Mouse (Mus musculus) hematopoietic stem cell, adult 5-6 weeks (primary cell): ENCODE data around the gene Nlk. TPM values are rescaled to one million over a fixed set of nuclear protein-coding genes. Genes with fewer than 3 reads are reported as not detected.
A peak's percentile ranks its signal among the peaks of the same experiment; 100 is the strongest.

Experiments
- ATAC-seq, 2 experiments: fragments of 125-278 bp in 1 of 2; replicated peaks in 1 of 2; 2 replicates each; pipeline ENCODE4 v1.8.0; 2016 to 2017; ENCODE audit warnings: inconsistent platforms in 2 of 2, mild to moderate bottlenecking in 2 of 2, moderate number of reproducible peaks in 2 of 2, low read depth in 1 of 2, moderate TSS enrichment in 1 of 2; ENCODE audit not compliant: low FRiP score in 2 of 2, poor library complexity in 2 of 2, severe bottlenecking in 2 of 2, insufficient read depth in 1 of 2, low TSS enrichment in 1 of 2
- total RNA-seq: library from RNA; stranded (forward); fragments of 172-1452, 232-1000 nt; gene quantifications from 2 replicates; pipeline ENCODE4 v1.2.3, GENCODE M21; 2017

Nlk gene
- total RNA-seq, 1 experiment from 2014 or later, result 23.8 TPM

- ATAC-seq, result no peak
Measured at GRCm38 (mm10) chr11:78571441-78571840, 125.7 kb downstream of the Nlk start.

GRCm38 (mm10) chr11:78569806-78570205 lies 127.4 kb downstream of the Nlk start:
- ATAC-seq, result no peak

GRCm38 (mm10) chr11:78568827-78569226 lies 128.3 kb downstream of the Nlk start:
- no peak for ATAC-seq

DNA sequence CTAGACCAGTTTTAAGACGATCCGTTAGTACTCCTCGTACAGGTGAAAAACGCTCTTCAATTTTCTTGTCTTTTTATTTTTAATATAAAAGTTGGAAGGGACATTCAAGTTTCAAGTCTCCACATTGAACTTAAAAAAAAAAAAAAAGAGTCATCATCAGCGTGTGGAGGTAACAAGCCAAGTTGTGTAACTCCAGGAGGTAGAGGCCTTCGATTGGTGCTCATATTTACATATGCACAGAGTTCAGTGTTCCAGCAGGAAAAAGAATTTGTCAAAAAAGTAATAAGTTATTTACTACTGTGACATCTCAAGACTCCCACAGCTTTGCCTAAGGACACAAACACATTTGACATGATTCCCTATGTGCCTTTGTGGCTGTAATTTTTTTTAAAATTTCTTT lies 129.6 kb downstream of the Nlk start:
- ATAC-seq, result no peak

DNA sequence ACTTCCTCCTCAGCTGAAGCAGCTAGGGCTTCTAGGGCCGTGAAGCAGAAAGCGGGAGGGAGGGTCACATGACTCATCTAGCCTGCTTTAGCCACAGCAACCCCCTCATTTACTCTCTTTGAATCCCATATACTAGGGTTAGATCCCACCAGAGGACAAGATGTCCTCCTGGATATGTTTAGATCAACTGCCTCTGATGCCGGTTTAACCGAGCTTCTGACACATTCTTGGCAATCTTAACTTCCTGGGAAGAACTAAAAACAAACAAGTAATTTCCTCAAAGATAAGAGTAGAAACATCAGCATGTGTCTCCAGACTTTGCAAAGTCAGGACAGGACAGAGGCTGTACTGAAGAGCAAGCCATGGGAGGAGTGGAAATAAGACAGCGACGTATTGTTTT lies 130.4 kb downstream of the Nlk start:
- peak; percentile 37 to 45; a peak in 2 of 4 replicates for ATAC-seq

- peak; percentile 71 to 73 for ATAC-seq
Measured at GRCm38 (mm10) chr11:78560447-78560846, 136.7 kb downstream of the Nlk start.

DNA sequence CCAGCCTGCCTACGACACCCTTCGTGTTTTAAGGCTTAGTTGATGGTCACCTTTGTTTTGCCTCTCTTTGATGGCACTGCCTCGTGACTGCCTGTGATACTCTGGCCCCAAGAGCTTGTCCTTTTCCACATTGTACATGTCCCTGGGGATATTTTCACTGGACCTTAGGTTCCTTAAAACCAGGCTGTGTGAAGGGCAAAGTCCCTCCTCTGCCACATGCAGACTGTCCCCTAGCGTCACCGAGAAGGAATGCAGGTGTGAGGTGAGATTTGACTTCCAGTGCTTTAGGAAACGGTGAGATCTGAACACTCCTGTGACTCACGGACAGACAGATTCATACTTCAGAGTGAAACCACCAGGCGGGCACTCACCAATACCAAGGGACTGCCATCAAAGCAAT lies 139.9 kb downstream of the Nlk start:
- no peak for ATAC-seq

GRCm38 (mm10) chr11:78556070-78556469 lies 141.1 kb downstream of the Nlk start:
- no peak for ATAC-seq

- no peak for ATAC-seq
Measured at GRCm38 (mm10) chr11:78555623-78556022, 141.6 kb downstream of the Nlk start.

DNA sequence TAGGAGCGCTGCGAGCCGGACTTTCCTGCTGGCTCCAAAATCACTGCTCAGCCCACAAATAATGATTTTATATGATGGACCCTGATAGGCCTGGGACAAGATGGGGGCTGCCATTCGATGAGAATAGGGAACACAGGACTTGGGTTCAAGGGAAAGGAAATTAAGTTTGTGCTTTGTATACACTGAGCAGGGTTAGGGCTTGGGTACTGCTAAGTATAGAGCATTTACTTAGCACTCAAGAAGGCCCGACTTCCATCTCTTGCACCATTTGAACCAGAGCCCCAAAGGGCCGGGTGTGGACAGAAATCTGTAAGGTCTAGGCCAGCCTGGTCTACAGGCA lies 146.1 kb downstream of the Nlk start:
- no peak for ATAC-seq

GRCm38 (mm10) chr11:78550168-78551058 lies 146.8 kb downstream of the Nlk start, which contains the start of gene Tmem97:
Tmem97 (minus strand) TSS chr11:78550777.
- peak; percentile 100 for ATAC-seq

DNA sequence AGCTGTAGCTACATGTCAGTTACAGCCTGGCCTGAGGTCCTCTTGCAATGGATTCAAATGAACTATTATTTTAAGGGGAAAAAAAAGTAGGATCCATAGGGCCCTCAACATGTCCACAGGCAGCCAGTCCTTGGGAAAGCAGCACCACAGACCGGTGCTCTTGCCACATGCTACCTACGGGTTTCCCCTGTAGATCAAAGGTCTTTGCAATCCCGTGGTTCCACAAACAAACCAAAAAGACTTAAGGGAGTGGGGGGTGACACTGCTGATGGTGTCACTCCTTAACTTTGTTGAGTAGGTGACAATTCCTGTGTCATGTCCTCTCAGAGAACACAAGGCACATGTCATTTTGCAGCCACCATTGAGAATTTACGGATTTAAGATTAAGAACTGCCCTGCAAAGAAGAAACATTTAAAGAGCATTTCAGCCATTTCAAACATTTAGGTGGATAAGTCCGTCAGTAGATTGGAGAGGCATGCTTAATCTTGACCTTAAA lies 147.6 kb downstream of the Nlk start:
- no peak for ATAC-seq

DNA sequence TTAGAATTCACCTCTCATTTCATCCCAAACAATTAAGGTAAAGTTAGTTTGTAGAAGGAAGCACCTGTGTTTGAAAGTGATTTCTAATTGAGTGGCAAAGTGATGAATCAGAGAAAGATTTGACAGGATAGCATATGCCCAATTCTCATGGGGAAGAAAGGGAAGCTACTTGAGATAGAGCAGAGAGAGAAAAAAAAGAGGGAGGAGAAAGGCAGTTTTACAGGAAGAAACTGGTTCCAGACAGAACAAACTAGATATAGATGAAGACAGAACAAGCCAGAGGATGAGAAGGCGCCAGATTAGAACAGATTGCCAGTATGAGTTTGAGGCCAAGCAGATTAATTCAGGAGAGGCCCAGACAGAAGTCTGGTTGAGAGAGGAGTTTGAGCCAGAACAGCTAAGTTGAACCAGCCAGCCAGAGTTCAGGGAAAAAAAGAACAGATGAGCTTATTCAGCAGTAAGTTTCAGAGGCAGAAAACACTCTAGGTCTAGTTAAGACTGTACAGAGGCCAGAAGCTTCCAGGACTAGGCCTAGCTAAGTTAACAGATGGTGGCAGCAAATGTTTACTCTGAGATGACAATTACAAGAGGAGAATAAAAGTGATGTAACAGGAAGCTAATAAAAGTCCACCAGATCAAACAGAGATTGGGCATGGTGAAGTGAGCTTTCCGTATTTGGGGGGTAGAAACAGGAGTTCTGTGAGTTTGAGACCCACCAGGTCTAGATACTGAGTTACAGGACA lies 149.3 kb downstream of the Nlk start:
- ATAC-seq, result no peak

GRCm38 (mm10) chr11:78545181-78545580 lies 152.0 kb downstream of the Nlk start:
- no peak for ATAC-seq

DNA sequence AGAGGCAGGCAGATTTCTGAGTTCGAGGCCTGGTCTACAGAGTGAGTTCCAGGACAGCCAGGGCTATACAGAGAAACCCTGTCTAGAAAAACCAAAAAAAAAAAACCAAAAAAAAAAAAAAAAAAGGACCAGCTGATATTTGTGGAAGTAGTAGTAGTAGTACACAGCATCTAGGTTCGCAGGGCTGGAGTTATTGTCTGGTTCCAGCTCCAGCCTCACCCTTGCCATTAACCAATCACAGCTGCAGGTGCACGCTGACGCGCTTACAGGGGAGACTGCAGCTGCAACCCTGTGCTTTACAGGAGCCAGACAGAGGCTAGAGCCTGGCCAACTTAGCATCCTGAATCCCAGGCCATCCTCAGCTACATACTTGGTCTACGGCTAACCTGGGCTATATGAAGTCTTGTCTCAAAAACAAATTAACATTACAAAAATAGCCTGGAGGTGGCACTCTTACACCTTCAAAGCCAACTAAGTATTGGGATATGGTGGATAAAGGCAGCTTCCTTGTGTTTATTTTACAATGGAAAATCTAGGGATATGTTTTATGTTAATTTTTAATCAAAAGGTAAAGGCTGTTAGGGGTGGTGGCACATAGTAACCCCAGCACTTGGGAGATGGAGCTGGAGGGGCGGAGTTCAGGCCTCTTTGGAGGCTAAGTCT lies 152.6 kb downstream of the Nlk start:
- ATAC-seq, result no peak

DNA sequence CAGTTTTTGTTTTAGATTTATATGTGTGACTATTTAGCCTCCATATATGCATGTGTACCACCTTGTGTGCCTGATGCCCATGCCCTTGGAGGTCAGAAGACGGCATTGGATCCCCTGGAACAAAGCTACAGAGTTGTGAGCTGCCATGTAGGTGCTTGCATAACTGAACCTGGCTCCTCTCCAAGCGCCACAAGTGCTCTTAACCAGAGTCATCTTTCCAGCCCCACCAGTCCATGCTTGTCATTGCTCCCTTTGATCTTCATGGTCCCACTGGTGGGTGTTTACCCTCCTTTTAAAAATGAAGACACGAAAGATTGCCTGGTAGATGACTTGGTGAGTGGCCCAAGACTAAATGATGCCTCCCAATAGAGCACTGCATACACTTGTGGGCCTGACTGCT lies 156.8 kb downstream of the Nlk start:
- ATAC-seq, result no peak

GRCm38 (mm10) chr11:78536690-78537084 lies 160.5 kb downstream of the Nlk start:
- no peak for ATAC-seq
